Mouse (Mus musculus) monocyte, adult 2 months (primary cell): Measurements from ENCODE around the gene Cadm2.

ENCODE experiments used
- DNase-seq, 2 experiments: peaks; one replicate each; pipeline ENCODE4 v3.0.0; 2022; ENCODE audit warnings: low spot score in 2 of 2, low read depth in 1 of 2

The Cadm2 gene

GRCm38 (mm10) chr16:67162211-67162790 lies 458.4 kb downstream of the Cadm2 start:
- no peak for DNase-seq

GRCm38 (mm10) chr16:67124811-67125210 lies 495.9 kb downstream of the Cadm2 start:
- no peak for DNase-seq

- DNase-seq: no peak
Measured at GRCm38 (mm10) chr16:67122532-67122931, 498.2 kb downstream of the Cadm2 start.

- DNase-seq: no peak
Measured at GRCm38 (mm10) chr16:67121781-67122180, 498.9 kb downstream of the Cadm2 start.

- no peak for DNase-seq
Measured at GRCm38 (mm10) chr16:67106478-67107061, 514.1 kb downstream of the Cadm2 start.

GRCm38 (mm10) chr16:67096706-67097105 lies 524.0 kb downstream of the Cadm2 start:
- DNase-seq: no peak

- no peak for DNase-seq
Measured at GRCm38 (mm10) chr16:67095916-67096315, 524.8 kb downstream of the Cadm2 start.

GRCm38 (mm10) chr16:67089747-67090146 lies 531.0 kb downstream of the Cadm2 start:
- no peak for DNase-seq

- no peak for DNase-seq
Measured at GRCm38 (mm10) chr16:67079318-67079717, 541.4 kb downstream of the Cadm2 start.

- DNase-seq: no peak
Measured at GRCm38 (mm10) chr16:67076169-67076895, 544.4 kb downstream of the Cadm2 start.

- no peak for DNase-seq
Measured at GRCm38 (mm10) chr16:67068461-67068860, 552.2 kb downstream of the Cadm2 start.

- DNase-seq: no peak
Measured at GRCm38 (mm10) chr16:67030918-67031317, 589.8 kb downstream of the Cadm2 start.

GRCm38 (mm10) chr16:67019856-67020255 lies 600.9 kb downstream of the Cadm2 start:
- DNase-seq: no peak

- DNase-seq: no peak
Measured at GRCm38 (mm10) chr16:67017710-67018109, 603.0 kb downstream of the Cadm2 start.

GRCm38 (mm10) chr16:67003161-67003560 lies 617.5 kb downstream of the Cadm2 start:
- DNase-seq: no peak

- DNase-seq: no peak
Measured at GRCm38 (mm10) chr16:67001707-67002106, 619.0 kb downstream of the Cadm2 start.

- no peak for DNase-seq
Measured at GRCm38 (mm10) chr16:66997461-66997860, 623.2 kb downstream of the Cadm2 start.

GRCm38 (mm10) chr16:66987741-66988140 lies 633.0 kb downstream of the Cadm2 start:
- no peak for DNase-seq

- no peak for DNase-seq
Measured at GRCm38 (mm10) chr16:66986879-66987278, 633.8 kb downstream of the Cadm2 start.

- DNase-seq: no peak
Measured at GRCm38 (mm10) chr16:66970912-66971311, 649.8 kb downstream of the Cadm2 start.

GRCm38 (mm10) chr16:66969520-66970144 lies 651.1 kb downstream of the Cadm2 start:
- DNase-seq: no peak

GRCm38 (mm10) chr16:66968336-66968735 lies 652.4 kb downstream of the Cadm2 start:
- no peak for DNase-seq
